Mouse (Mus musculus): Measurements from ENCODE around the gene Pkdrej. TPM values are rescaled to one million over a fixed set of nuclear protein-coding genes. Genes with fewer than 3 reads are reported as not detected.
"Not testable (repeated sequence)": the region's sequence is repeated elsewhere in the genome, so short reads cannot be mapped to it uniquely, and the experiment has no call there.

Pkdrej gene
- polyA plus RNA-seq, 1 experiment, result not detected

DNA sequence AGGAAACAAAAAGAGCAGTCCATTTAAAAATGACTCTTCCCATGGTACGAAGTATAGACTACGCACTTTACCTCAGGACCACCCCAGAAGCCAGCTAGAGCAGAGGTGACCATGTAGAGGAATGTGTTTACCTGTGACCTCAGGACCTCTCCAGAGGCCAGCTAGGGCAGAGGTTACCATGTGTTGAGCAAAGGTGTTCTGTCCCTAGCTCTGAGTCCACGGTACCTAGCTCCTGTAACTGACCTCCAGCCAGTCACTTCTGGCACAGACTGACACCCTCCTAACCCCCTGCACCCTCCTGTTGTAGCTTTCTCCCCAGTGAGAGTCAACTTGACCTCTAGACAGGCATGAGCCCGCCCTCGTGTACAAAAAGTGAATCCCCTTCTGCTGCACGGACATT lies 34.1 kb downstream of the Pkdrej start:
- H3K4me3 ChIP-seq (replicated peaks; ENCODE audit: control insufficient read depth, low read depth, low read length), result no peak overlapping the region
- no peak for TF ChIP-seq POLR2A (IDR thresholded peaks at IDR 0.05; ENCODE audit: borderline replicate concordance, control insufficient read depth, low read depth, low read length)
- TF ChIP-seq CTCF (IDR thresholded peaks at IDR 0.05; ENCODE audit: control insufficient read depth, insufficient read depth, low read length), result no peak
- no peaks in the 10 kb centered on the region; the same call in 1 of the 2 replicates for H3K4me1 ChIP-seq (ENCODE audit: control insufficient read depth, insufficient read depth, low read length)
- no peak overlapping the region for H3K27ac ChIP-seq (ENCODE audit: control insufficient read depth, insufficient read depth, low read depth, low read length, poor library complexity)
- 82% methylated on average over 6 of the region's 6 CpGs for WGBS

DNA sequence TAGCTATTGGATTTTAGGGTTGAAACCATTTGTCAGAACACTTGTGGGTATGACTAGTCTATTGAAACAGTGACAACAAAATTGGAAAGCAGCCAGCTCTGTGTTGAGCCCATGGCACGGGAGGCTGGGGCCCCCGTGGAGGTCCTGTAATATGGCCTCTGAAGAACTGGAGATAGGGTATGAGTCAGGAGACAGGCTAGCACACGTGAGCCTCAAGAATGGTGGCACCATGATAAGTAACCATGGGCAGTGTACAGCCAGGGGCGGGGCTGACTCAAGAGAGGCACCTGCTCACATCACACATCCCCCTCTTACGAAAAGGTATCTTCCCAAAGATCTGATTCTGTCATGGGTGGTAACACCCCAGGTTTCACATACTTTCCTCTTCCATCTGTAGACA lies 34.8 kb downstream of the Pkdrej start:
- Histone ChIP-seq H3K4me3 (replicated peaks; ENCODE audit: control insufficient read depth, low read depth, low read length) (no peak overlapping the region), H3K27ac (ENCODE audit: control insufficient read depth, insufficient read depth, low read depth, low read length, poor library complexity) (no peak overlapping the region), H3K4me1 (ENCODE audit: control insufficient read depth, insufficient read depth, low read length) (no peaks in the 10 kb centered on the region)
- TF ChIP-seq CTCF (IDR thresholded peaks at IDR 0.05; ENCODE audit: control insufficient read depth, insufficient read depth, low read length) (no peak), POLR2A (IDR thresholded peaks at IDR 0.05; ENCODE audit: borderline replicate concordance, control insufficient read depth, low read depth, low read length) (no peak)
- whole genome bisulfite sequencing, result 58% methylated on average over 5 of the region's 5 CpGs

DNA sequence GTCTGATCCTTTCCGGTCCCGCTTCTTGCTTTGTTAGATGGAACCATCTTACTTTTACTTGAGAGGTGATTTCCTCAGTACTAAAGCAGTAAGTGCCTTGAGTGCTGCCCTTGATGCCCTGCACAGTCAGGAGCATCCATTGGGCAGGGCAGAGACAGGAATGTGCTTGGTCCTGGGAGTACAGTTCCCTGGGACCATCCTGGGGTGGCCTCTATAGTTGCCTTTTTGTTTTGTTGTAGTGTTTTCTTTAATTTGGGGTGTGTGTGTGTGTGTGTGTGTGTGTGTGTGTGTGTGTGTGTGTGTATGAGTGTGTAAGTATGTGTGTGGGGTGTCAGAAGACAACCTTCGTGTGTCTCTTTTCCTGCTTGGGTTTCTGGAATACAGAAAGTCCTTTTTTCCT lies 37.2 kb downstream of the Pkdrej start:
- Histone ChIP-seq H3K4me1 (ENCODE audit: control insufficient read depth, insufficient read depth, low read length) (no peaks in the 10 kb centered on the region), H3K27ac (ENCODE audit: control insufficient read depth, insufficient read depth, low read depth, low read length, poor library complexity) (no peak overlapping the region), H3K4me3 (replicated peaks; ENCODE audit: control insufficient read depth, low read depth, low read length) (no peak overlapping the region)
- 73% methylated on average over 3 of the region's 3 CpGs for WGBS
- no peak for TF ChIP-seq POLR2A (IDR thresholded peaks at IDR 0.05; ENCODE audit: borderline replicate concordance, control insufficient read depth, low read depth, low read length)
- TF ChIP-seq CTCF (IDR thresholded peaks at IDR 0.05; ENCODE audit: control insufficient read depth, insufficient read depth, low read length), result no peak

DNA sequence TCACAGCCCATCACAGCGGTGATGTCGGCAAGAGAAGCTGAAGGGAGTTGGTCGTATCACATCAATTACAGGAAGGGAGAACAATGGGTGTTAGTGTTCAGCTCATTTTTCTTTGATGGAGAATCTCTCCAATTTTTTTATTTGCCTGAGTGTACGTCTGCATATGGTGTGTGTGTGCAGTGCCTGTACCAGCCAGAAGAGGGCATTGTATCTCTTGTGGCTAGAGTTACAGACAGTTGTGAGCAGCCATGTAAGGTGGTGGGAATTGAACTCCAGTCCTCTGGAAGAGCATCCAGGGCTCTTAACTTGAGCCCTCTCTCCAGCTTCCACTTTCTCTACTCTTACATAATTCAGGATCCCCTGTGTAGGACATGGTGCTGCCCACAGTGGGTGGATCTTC lies 38.4 kb downstream of the Pkdrej start:
- WGBS, result 83% methylated on average over 4 of the region's 4 CpGs
- no peak for TF ChIP-seq POLR2A (IDR thresholded peaks at IDR 0.05; ENCODE audit: borderline replicate concordance, control insufficient read depth, low read depth, low read length)
- no peak for TF ChIP-seq CTCF (IDR thresholded peaks at IDR 0.05; ENCODE audit: control insufficient read depth, insufficient read depth, low read length)
- no peak overlapping the region for H3K27ac ChIP-seq (ENCODE audit: control insufficient read depth, insufficient read depth, low read depth, low read length, poor library complexity)
- no peaks in the 10 kb centered on the region for H3K4me1 ChIP-seq (ENCODE audit: control insufficient read depth, insufficient read depth, low read length)
- no peak overlapping the region for H3K4me3 ChIP-seq (replicated peaks; ENCODE audit: control insufficient read depth, low read depth, low read length)

DNA sequence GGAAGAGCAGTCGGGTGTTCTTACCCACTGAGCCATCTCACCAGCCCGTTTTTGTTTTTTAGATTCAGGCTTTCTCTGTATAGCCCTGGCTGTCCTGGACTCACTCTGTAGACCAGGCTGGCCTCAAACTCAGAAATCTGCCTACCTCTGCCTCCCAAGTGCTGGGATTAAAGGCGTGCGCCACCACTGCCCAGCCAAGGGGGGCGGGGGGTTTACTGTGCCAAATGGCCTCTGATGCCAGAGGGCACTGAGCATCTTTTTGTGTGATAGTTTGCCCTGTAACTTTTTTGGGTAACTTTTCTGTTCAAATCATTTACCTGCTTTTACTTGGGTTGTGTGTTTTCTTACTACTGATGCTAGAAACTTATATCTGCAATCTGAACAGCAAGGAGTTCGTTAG lies 42.6 kb downstream of the Pkdrej start:
- H3K4me1 ChIP-seq (ENCODE audit: control insufficient read depth, insufficient read depth, low read length); H3K27ac ChIP-seq (ENCODE audit: control insufficient read depth, insufficient read depth, low read depth, low read length, poor library complexity); H3K4me3 ChIP-seq (replicated peaks; ENCODE audit: control insufficient read depth, low read depth, low read length): not testable (repeated sequence)
- 77% methylated on average over 6 of the region's 6 CpGs for WGBS

DNA sequence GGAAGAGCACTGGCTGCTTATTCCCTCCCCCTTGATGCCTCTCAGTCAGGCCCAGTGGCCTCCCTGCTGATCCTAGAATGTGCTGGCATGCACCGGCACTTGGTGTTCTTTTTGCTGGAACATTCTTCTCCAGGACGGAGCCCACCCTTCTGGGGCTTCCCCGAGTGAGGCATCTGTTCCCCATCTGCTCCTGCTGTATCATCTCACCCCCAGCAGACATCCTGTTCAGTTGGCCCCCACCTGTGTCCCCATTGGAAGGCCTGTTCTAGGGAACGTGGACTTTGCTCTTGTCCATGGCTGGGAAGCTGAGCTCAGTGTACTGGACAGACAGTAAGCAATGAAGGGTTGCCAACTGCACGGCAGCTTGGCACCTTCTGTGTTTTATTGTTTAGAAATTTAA lies 44.8 kb downstream of the Pkdrej start:
- Histone ChIP-seq H3K4me1 (ENCODE audit: control insufficient read depth, insufficient read depth, low read length) (no peaks in the 10 kb centered on the region), H3K4me3 (replicated peaks; ENCODE audit: control insufficient read depth, low read depth, low read length) (no peak overlapping the region), H3K27ac (ENCODE audit: control insufficient read depth, insufficient read depth, low read depth, low read length, poor library complexity) (no peak overlapping the region)
- WGBS, result 74% methylated on average over 5 of the region's 5 CpGs
- TF ChIP-seq CTCF (IDR thresholded peaks at IDR 0.05; ENCODE audit: control insufficient read depth, insufficient read depth, low read length) (no peak), POLR2A (IDR thresholded peaks at IDR 0.05; ENCODE audit: borderline replicate concordance, control insufficient read depth, low read depth, low read length) (no peak)

DNA sequence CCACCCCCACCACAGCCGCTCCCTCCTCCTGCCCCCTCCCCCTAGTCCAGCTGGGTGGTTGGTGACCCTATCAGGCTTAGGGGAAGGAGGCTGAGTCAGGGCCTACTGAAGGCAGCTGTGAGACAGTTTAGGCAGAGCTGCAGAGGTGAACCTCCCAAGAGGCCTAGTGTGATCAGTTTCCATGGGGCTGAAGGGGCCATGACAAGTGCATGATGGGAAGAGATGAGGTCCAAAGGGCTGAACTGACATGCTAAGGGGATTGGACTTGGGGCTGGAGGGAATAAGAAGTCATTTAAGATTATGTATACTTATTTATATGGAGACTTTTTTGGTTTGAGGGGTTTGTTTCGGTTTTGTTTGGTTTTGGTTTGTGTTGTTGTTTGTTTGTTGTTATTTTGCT lies 45.3 kb downstream of the Pkdrej start:
- H3K4me1 ChIP-seq (ENCODE audit: control insufficient read depth, insufficient read depth, low read length), result no peaks in the 10 kb centered on the region
- WGBS, result 48% methylated on average over 2 of the region's 2 CpGs
- no peak for TF ChIP-seq CTCF (IDR thresholded peaks at IDR 0.05; ENCODE audit: control insufficient read depth, insufficient read depth, low read length)
- TF ChIP-seq POLR2A (IDR thresholded peaks at IDR 0.05; ENCODE audit: borderline replicate concordance, control insufficient read depth, low read depth, low read length), result no peak
- no peak overlapping the region for H3K4me3 ChIP-seq (replicated peaks; ENCODE audit: control insufficient read depth, low read depth, low read length)
- H3K27ac ChIP-seq (ENCODE audit: control insufficient read depth, insufficient read depth, low read depth, low read length, poor library complexity), result no peak overlapping the region

DNA sequence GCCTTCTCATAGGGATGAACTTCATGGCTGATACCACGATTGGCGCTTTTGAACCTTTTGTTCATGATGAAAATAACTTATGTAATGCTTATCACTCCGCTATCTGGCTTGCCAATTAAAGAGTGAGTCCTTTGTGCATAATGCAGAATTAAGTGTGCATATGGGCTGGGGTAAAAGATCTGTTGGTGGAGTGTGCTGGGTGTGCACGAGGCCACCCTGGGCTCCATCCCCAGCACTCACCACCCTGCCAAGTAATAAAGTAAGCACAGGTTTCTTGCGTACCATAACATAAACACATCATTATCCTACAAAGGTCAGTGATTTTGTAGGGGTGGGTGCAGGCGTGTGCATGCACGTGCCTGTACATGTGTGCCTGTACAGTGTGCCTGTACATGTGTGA lies 46.5 kb downstream of the Pkdrej start:
- H3K4me3 ChIP-seq (replicated peaks; ENCODE audit: control insufficient read depth, low read depth, low read length), result no peak overlapping the region
- H3K27ac ChIP-seq (ENCODE audit: control insufficient read depth, insufficient read depth, low read depth, low read length, poor library complexity), result no peak overlapping the region
- 81% methylated on average over 7 of the region's 7 CpGs for WGBS
- no peaks in the 10 kb centered on the region for H3K4me1 ChIP-seq (ENCODE audit: control insufficient read depth, insufficient read depth, low read length)
- no peak for TF ChIP-seq POLR2A (IDR thresholded peaks at IDR 0.05; ENCODE audit: borderline replicate concordance, control insufficient read depth, low read depth, low read length)
- no peak for TF ChIP-seq CTCF (IDR thresholded peaks at IDR 0.05; ENCODE audit: control insufficient read depth, insufficient read depth, low read length)

DNA sequence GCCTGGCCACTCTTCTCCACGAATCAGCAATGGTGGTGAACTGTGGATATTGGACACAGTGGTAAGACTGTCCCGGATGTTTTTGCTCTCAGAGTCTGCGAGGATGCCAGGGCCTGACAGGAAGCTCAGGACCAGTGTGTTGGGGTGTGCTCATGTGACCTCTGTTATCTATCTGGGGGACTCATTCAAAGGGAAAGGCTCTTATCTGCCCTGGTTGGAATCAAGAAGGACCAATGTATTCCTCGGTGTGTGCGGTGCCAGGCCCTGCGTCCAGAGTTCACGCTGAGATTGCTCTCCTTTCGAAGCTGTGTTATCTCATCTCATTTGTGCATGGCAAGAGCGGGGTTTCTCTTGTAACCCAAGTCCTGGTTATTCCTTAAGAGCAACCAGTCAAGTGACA lies 47.1 kb downstream of the Pkdrej start:
- TF ChIP-seq POLR2A (IDR thresholded peaks at IDR 0.05; ENCODE audit: borderline replicate concordance, control insufficient read depth, low read depth, low read length), result no peak
- TF ChIP-seq CTCF (IDR thresholded peaks at IDR 0.05; ENCODE audit: control insufficient read depth, insufficient read depth, low read length), result no peak
- H3K27ac ChIP-seq (ENCODE audit: control insufficient read depth, insufficient read depth, low read depth, low read length, poor library complexity), result no peak overlapping the region
- 80% methylated on average over 9 of the region's 9 CpGs for WGBS
- no peak overlapping the region for H3K4me3 ChIP-seq (replicated peaks; ENCODE audit: control insufficient read depth, low read depth, low read length)
- no peaks in the 10 kb centered on the region for H3K4me1 ChIP-seq (ENCODE audit: control insufficient read depth, insufficient read depth, low read length)

Measured in bone marrow, adult 2 months (tissue).